Mouse (Mus musculus) thymus, postnatal 14 days (tissue): ENCODE measurements around the gene Cox6b2.

ENCODE experiments used
- DNase-seq: peaks from one replicate; pipeline ENCODE4 v3.0.0; 2021

Gene Cox6b2

DNA sequence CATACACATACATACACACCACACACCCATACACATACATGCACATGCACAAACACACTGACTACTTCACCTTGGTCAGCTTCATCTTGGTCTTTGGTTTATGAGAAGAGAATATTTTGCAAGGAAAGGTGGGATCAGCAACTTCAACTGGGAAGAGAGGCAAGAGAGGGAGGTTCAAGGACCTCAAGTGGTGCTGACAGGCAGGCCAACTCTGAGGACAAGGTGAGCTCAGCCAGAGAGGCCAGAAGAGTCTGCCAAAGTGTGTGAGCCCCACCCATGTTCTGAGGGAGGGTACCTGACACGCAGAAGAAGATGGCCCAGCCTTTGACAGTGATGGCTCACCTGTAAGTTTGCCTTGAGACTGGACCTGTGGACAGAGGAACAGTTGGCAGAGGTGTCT lies 6.8 kb upstream of the Cox6b2 start:
- no peak for DNase-seq

DNA sequence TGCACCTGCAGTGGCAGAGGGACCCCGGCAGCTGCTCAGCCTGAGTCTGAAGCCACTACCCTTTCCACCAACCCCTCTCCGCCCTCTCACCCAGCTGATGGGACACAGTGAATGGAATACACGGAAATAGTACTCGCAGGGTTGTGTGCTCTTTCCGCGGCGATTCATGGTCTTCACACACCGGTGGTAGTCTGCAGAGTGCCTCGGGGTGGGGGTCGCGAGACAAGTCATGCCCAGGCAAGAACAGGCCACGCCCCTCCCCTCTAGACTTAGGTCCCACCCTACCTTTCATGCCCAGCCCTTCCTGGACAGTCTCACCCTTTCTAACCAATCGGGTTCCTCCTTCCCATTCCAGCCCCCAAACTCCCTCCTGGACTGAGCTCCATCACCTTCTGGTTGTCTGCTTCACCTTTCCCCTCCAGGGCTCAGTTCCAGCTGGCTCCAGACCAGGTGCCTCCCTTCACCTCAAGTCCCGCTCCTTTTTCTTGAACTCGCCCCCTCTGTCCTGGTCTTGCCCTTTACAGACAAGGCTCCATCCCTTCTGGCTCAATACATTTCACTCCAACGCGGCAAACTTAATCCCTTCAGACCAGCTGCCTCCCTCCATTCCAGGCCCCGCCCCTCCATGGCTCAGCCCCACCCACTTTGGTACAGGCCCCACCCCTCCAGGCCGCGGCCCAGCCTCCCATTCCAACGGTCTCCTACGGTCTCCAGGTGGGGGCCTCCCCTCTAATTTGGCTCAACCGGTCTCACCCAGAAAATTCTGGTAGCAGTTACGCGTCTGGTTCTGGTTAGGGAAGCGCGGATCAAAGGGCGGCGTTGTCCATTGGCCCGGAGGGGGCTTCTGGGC lies 698 bp downstream of the Cox6b2 start:
- DNase-seq, result peak; percentile 54

DNA sequence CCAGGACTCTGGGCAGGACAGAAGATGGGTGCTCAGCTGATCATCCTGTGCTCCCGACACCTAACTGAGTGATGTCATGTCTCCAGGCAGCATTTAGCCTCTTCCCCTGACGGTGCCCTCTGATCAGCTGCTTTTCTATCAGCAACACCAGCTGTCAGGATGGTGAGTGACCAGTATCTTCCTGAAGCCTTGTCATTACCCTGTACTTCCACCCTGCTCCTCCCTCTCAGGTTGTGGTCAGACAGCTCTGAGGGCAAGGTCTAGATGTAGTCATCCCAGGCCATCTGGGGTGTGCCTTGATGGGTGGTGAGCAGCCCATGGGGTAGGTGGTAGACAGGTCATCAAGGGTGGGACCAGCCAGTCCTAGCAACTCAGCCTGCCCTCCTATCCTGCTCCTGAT lies 3.7 kb downstream of the Cox6b2 start:
- no peak for DNase-seq

DNA sequence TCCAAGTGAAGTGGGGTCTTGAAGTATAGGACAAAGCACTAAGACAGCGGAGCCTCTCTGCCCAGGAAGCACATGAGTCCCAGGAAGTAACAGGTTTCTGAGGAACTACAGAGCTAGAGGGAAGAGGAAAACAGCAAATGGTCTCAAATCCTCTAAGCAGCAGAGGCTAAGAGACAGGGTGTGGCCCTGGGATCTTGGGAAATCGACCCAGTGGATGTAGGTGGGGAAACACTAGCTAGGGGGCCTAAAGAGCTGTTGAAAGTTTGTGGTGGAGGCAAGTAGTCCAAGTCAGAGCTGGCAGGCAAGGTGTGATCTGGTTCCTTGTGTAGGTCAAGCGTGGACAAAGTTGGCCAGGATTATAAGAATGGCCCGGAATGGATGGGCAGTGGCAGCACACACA lies 4.6 kb downstream of the Cox6b2 start:
- DNase-seq, result no peak

DNA sequence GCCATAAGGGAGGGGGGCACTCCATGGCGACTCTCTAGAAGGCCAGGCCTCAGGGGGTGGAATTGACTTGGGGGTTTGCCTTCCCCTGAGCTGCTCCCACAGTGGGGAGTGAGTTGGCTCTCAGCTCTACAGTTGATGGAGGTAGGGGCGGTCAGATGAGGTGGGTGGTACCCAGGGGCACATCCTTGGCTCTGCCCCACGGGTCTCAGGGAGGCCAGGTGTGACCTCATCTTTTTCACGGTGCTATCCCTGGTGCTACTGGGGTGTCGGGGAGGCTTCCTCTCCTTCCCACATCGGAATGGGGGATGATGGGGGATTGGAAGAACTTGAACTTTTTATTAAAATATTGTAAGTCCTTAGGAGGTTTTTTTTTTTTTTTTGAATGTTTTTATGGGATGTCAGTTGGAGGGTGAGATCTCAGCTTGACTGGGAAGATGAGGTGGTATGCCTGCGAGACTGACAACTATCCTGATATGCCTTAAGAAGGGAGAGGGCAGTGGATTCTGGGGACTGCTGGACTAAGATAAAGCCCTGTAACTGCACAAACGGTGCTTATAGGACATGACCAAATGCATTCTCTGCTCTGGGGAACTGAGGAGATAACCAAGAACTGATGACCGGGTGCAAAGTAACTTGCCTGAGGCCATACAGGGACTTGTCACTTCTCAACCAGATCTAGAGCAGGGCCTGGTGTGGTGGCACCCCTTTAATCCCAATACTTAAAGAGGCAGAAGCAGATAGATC lies 5.6 kb downstream of the Cox6b2 start:
- no peak for DNase-seq

DNA sequence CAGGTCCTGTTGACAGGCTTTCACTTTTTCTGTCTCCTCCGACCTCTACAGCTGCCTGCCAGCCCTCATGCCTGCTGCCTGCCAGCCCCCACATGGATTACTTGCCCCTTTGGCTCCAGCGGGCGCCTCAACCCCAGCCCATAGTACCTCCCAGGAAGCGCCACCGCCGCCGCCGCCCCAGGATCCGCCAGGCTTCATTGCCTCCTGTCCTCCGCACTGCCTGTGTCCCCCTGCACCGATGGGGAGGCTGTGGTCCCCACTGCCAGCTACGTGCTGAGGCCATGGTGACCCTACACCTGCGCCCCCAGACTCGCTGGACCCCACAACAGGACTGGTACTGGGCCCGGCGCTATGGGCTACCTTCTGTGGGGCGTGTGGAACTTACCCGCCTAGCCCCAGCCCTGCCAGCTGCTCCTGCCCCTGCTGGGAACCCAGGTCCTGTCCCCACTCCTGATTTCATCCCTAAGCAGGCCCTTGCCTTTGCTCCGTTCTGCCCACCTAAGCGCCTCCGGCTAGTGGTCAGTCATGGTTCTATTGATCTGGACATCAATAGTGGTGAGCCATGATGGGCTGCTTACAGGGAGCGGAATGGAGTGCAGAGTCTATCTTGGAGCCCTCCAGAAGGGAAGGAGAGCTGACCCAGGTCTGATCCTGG lies 6.4 kb downstream of the Cox6b2 start:
- no peak for DNase-seq

DNA sequence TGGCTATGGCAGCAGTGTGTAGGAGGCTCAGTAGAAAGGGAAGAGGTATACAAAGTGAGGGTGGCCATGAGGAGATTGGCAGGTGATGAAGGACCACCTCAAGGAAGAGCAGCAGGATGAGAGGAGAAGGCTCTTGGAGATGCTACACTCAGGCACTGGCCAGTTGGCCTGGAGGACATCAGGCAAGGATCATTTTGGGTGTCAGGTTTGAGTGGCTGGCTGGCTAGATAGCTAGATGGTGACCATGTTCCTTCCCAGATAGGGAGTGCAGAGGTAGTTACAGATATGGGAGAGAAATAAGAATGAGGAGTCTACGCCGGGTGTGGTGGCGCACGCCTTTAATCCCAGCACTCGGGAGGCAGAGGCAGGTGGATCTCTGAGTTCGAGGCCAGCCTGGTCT lies 8.0 kb downstream of the Cox6b2 start:
- DNase-seq, result no peak

DNA sequence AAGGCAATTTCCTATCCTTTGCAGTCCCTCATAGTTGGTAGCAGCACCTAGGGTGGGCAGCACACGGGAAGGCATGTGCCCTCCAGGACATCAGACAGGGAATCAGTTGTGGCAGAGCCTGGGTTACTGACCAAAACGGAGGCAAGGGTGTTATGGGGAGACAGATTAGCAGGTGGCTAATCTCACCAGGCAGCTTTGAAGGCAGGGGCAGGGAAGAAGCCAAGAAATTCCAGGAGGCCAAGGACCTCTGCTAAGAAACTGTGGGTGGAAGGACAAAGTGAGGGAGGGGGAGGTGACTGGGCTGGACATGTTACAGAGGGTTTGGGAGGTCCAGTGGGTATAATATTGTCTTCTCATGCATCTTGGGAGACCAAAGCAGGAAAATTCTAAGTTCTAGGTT lies 9.5 kb downstream of the Cox6b2 start:
- DNase-seq, result no peak

DNA sequence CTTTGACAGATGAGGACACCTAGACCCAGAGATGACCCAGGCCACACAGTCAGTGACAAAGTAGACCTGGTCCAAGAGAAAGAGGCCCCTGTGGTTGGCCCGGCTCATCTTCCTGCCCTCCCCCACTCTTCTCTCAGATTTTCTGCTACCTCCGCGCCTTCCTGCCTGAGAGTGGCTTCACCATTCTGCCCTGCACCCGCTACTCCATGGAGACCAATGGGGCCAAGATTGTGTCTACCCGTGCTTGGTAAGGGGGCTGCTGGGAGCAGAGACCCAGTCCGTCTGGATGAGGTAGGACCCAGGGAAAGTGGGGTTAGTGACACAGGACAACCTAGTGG lies 10.4 kb downstream of the Cox6b2 start:
- DNase-seq, result no peak

DNA sequence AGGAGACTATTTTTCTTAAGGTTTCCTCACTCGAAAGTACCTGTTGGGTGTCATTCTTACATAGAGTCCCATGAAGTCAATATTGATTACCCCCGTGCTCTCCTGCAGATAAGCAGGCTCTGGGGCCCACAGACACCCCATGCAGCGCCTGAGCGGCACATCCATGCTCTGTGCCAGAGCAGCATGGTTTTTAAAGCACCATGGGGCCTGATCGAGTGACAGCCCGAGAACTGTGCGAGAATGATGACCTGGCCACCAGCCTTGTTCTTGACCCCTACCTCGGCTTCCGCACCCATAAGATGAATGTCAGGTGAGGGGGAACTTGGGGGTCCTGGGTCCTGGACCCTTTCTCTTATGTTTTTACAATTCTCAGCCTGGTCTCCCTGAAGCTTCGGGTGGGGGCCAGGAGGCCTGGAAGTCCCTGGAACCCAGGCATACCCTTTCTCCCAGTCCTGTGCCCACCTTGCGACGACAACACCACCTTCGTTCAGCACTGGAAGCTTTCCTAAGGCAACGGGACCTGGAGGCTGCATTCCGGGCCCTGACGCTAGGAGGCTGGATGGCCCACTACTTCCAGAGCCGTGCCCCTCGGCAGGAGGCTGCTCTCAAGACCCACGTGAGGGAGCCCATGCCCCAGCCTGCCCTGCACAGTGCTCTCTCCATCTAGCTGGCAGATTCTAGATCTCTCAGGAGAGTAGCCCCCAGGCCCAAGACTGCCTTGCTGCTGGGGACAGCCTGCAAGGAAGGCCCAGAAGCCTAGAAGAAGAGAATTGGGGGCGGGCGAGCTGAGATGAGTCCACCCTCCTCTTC lies 11.0 kb downstream of the Cox6b2 start:
- DNase-seq, result no peak

DNA sequence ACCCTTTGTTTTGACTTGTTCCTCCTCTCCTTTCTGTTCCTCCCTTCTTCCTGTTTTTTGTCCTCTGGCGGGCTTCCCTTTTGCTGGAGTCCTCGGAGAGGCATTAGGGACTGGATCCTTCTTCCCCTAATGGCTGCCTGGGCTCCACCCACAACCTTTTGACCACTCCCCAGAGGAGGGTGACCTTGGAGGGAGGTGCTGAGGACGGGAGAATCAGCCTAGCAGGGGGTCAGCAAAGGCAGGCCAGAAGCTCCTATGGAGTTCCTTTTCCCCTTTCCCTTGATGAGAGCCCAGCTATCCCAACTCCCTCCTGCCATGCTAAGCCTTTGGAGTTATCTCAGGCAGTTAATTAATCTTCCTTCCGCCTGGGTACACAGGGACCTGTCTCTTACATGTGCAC lies 11.7 kb downstream of the Cox6b2 start:
- peak; percentile 25 for DNase-seq

DNA sequence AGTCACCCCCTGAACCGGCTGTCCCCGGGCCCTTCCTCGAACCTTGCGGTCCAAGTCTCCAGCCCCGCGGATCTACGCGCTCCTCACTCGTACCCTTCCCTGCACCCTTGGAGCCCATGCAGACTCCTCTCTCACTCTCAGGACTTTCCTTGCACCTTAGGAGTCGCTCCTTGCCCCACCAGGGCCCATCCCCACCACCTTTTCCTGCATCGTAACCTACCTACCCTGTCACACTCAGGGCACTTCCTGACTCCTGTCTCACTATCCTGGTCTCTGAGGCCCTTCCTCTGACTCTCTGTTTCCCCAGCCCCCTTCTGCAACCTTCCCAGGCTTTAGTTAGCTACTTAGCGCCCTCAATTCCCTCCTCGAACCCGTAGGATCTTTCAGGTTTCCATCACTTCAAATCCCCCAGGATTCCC lies 12.6 kb downstream of the Cox6b2 start:
- DNase-seq, result no peak

DNA sequence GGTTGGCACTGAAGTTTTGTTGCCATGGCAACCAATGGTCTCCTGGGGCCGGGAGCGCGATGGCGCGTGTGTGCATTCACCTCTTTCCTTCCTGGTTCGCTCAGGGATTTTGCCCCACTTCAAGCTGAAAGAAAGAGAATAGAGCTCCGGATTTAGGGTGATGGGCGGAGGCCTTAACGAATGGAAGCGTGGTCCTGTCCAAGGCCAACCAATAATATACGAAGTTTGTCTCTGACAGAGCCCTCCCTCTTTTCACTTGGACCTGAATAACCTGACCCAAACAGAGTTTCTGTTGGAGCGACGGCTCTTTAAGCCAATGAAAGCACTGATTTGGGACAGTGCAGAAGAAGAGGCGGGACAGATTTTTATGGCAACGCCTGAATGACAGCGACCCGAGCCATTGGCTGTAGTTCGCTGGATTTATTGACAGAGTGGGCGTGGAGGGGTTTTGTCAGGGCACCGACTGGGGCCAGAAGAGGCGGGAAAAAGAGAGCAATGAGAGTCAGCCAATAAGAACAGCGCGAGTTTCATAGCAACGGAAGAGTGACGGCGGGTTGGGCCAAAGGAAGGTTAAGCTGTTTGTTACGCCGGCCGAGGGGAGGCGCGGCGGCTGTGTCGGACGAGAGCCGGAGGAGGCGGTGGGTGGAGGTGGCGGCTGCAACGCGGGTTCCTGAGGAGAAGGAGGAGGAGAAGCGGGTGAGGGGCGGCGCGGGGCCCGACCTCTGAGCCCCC lies 13.2 kb downstream of the Cox6b2 start, which contains the start of gene Kmt5c:
TSS of gene Kmt5c (plus strand) at position 572 of the 732 bp plus-strand sequence.
- DNase-seq, result peak; percentile 95

DNA sequence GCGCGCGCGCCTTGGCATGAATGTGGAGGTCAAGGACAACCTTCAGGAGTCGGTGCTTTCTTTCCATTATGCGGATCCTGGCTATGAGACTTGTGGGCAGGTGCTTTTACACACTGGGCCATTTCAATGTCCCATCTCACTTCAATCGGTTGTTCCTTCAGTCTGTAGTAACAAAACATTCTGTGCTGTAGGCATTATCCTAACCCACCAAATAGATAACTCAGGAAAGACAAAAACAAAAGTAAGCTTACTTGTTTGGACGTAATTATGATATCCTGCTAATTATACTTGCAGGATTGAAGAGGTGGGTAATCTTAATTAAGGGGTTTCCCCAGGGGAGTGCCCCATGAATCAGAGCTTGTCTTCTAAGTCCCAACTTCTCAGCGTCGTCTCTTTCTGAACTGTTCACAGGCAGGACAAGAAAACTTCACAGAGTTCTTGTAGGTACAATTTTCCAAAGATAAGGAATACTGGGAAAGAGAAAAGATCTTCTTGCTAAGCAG lies 13.8 kb downstream of the Cox6b2 start:
- DNase-seq, result no peak

DNA sequence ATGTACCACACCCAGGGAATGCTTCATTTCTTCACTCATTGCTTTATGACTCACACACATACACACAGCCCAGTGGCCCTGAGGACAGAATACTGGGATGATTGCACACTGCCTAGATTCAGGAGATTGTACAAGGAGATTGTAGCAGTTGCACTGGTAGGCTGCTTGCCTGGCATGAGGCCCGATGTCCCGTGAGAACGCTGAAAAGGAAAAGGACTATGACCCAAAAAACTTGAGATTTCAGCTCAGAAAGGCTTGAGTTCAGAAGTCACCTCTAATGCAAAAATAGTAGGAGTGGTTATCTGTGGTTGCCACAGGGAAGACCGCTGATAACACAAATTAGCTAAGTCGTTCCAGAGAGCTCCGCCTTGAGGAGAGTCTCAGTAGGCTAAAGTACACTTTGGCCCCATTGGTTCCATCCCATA lies 19.9 kb downstream of the Cox6b2 start:
- no peak for DNase-seq

DNA sequence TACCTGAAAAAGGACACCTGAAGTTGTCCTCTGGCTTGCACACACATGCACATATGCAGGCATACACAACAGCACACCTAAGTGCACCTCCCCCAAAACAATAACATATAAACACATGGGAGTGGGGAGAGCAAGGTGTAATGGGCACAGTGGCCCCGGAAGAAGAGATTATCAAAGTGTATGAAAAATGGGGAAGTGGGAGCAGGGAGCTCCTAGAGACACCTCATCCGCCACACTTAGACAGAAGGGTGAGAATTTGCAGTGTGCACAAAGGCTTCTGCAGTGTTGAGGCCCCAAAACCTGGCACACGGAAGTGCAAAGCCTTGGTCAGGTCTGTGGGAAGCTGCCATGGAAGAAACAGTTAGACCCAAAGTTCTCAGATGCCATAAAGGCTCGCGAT lies 21.8 kb downstream of the Cox6b2 start:
- no peak for DNase-seq

DNA sequence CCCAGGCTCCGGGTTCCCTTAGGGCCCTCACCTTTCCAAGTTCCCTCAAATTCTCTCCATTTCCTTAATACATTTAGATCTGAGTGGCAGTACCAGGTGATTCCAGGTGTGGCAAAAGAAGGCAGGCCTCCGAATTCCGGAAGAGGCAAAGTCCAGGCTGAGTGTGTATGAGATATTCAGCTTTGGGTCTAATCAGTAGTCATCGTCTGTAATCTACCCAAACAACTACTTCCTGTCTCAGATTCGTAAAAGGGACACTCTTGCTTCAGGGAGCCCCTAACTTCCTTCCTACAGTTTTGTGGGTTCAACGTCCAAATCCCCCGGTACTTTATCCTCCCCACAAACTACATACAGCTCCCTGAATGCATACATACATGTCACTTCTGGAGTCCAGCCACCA lies 27.7 kb downstream of the Cox6b2 start, which contains the start of gene Tmem150b:
TSS of gene Tmem150b (minus strand) at position 81 of the 400 bp plus-strand sequence.
- DNase-seq, result no peak

DNA sequence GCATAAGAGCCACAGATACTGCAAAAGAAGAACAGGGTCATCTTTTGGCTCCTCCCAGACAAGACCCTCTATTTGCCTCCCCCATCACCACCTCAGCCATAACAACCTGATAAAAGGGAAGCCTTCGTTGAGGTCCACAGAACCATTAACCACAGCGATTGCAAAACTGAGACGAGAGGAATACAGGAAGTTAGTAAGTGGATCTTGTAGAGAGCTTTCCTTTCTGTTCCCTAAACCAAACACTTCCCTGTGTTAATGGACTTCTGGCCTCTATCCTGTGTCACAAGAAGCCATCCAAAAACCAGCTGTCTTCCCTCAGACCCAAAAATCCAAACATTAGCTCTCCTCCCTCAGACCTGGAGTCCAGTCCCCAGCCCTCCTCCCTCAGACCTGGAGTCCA lies 28.5 kb downstream of the Cox6b2 start:
- no peak for DNase-seq

DNA sequence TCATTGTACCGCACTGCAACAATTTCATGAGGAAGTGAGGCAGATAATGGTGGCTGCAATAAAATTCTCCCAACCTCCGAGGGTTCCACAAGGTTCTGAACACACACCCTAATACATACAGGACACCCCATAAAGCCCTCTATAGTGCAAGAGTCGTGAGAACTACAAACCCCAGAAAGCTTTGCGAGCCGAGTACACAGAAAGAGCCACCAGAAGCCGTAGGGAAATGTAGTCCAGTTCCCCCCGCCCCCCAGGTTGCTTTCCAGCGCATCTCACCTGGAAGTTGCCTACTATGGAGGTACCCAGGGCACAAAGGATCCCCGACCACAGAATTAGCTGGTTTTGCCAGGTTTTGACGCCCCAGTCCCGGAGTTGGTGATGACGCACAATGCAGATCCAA lies 29.4 kb downstream of the Cox6b2 start:
- peak; percentile 43 for DNase-seq

DNA sequence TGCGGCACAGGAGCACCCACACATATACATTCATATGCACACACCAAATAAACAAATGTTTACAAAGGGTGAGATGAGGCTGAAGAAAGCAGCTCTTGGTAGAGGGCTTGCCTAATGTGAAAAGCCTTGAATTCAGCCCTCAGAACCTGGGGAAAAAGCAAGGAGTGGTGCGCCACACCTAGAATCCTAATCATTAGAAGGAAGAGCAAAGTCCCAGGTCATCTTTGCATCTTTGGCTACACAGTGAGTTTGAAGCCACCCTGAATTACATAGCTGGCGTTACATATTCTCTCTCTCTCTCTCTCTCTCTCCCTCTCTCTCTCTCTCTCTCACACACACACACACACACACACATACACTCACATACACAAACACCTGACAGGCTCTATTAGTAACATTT lies 33.6 kb downstream of the Cox6b2 start:
- DNase-seq, result no peak

DNA sequence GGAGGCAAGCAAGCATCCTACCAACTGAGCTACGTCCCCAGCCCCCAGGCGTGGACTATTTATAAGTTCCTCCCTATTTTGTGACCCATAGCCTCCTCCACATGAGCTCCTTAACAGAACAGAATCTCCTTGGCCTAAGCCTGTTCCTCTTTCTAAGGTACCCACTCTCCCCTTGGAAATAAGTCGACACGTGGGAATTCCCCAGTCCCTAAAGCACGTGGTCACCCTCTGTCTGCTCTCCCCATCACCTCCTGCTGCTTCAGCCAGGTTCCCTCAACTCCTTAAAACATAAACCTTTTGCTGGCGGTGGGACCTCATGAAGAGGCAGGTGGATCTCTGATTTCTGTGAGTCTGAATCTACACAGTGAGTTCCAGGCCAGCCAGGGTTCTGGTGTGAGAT lies 35.9 kb downstream of the Cox6b2 start:
- DNase-seq, result no peak

DNA sequence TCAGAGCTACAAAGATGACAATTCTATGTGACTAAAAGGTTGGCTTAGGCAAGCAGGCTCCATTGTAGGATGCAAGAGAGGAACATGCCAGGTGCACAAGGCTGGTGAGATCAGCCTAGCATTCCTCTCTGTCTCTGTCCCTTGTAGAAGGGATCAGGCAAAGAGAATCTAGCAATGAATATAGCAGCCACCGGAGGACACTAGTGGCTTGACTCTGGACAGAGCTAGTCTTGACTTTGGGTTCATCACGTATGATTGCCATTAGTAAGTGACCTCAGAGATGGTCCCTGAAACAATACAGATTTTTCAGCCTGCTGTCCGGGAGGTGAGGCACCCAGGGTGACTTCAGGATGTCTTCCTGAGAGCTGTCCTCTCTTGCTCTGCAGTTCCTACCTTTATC lies 40.3 kb downstream of the Cox6b2 start:
- no peak for DNase-seq
